Mouse (Mus musculus): Measurements from ENCODE around the gene Atp11a. TPM values are rescaled to one million over a fixed set of nuclear protein-coding genes. Genes with fewer than 3 reads are reported as not detected.

The Atp11a gene
- polyA plus RNA-seq, 1 experiment from 2014 or later = 45.4 TPM

DNA sequence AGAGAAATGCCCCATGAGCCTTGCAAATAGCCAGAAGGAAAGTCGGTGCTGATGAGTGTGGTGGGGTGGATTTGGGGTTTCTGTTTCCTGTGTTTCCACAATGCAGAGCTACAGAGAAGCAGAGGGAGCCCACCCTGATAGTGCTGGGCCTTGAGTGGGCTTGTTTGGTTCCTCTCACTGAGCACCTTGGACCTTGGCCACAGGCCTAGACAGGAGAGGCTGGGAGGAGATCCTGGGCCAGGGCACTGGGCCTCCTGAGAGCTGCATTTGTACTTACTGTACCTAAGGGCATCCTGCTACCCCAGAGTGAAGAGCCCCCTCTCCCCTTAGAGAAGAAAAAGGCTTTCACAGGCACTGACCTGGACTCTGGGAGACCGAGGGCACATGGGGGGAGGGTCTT lies 43.4 kb downstream of the Atp11a start:
- H3K4me2 ChIP-seq (replicated peaks; ENCODE audit: low read depth, low read length) = no peak overlapping the region
- H3K4me1 ChIP-seq (ENCODE audit: insufficient read depth, low read depth, low read length) = peaks cover 48% of the 10 kb centered on the region
- no peaks in the 10 kb centered on the region for H3K27me3 ChIP-seq (replicated peaks; ENCODE audit: insufficient read depth, low read length)
- H3K4me3 ChIP-seq (ENCODE audit: low read depth, low read length) = no peak overlapping the region
- WGBS = 47% methylated on average over 2 of the region's 2 CpGs
- ATAC-seq (no peak), DNase-seq (ENCODE audit: low spot score) (no peak)
- H3K27ac ChIP-seq (ENCODE audit: low read length) = peak overlapping the region; percentile 73; the same call in 1 of the 2 replicates
- no peak overlapping the region for H3K9ac ChIP-seq (replicated peaks; ENCODE audit: low read depth)
- H3K36me3 ChIP-seq (ENCODE audit: insufficient read depth, low read length) = no peaks in the 10 kb centered on the region
- TF ChIP-seq CTCF (IDR thresholded peaks at IDR 0.05) = no peak
- no peak for TF ChIP-seq EP300 (IDR thresholded peaks at IDR 0.05)
- H3K9me3 ChIP-seq (ENCODE audit: low read length) = no peaks in the 10 kb centered on the region

DNA sequence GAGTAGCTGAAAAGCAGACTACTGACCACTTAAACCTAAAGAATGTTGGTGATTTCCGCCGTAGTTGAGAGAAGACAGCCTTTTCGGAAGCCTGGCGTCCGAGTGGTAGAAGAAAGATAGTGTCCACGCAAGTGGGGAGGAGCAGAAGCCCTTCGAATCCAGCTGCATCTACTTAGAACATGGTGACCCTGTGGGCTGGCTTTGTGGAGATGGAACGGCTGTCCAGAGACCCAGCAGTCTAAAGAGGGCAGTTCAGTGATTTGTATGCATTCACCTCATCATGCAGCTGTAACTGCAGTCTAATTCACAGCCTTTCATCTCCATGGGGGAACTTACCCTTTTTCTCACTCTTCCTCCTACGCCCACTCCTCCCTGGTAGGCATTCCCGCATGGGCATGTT lies 44.8 kb downstream of the Atp11a start:
- Histone ChIP-seq H3K4me3 (ENCODE audit: low read depth, low read length) (no peak overlapping the region), H3K27me3 (replicated peaks; ENCODE audit: insufficient read depth, low read length) (no peaks in the 10 kb centered on the region), H3K4me2 (replicated peaks; ENCODE audit: low read depth, low read length) (no peak overlapping the region), H3K36me3 (ENCODE audit: insufficient read depth, low read length) (no peaks in the 10 kb centered on the region), H3K4me1 (ENCODE audit: insufficient read depth, low read depth, low read length) (peaks cover 46% of the 10 kb centered on the region), H3K27ac (ENCODE audit: low read length) (peak overlapping the region; percentile 73), H3K9me3 (ENCODE audit: low read length) (no peaks in the 10 kb centered on the region), H3K9ac (replicated peaks; ENCODE audit: low read depth) (no peak overlapping the region)
- DNase-seq (ENCODE audit: low spot score) (peak; percentile 74), ATAC-seq (peak; percentile 45)
- TF ChIP-seq CTCF (IDR thresholded peaks at IDR 0.05) (no peak), EP300 (IDR thresholded peaks at IDR 0.05) (no peak)
- WGBS = 53% methylated on average over 10 of the region's 10 CpGs

DNA sequence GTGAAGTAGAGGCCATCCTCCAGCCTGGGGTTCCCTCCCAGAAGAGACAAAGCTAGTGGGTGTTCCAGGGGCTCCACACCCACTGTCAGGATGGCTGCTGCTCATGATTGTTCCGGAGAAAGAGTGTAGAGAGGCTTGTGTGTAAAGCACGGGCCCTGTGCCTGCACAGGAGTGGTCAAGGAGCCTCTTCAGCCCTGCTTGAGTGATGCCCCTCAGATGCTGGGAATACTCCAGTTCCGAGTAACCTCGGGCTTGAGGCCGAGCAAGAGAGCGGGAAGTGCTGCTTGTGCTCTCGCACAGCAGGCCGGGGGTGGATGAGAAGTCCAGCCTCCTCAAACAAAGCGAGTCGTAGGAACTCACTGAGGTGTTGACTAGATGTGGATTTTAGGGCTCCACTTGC lies 46.3 kb downstream of the Atp11a start:
- ATAC-seq (peak; percentile 84), DNase-seq (ENCODE audit: low spot score) (peak; percentile 85)
- H3K27ac ChIP-seq (ENCODE audit: low read length) = peak overlapping the region; percentile 34; the same call in 1 of the 2 replicates
- no peaks in the 10 kb centered on the region for H3K27me3 ChIP-seq (replicated peaks; ENCODE audit: insufficient read depth, low read length)
- H3K9me3 ChIP-seq (ENCODE audit: low read length) = no peaks in the 10 kb centered on the region
- no peak overlapping the region for H3K9ac ChIP-seq (replicated peaks; ENCODE audit: low read depth)
- no peak overlapping the region for H3K4me3 ChIP-seq (ENCODE audit: low read depth, low read length)
- TF ChIP-seq CTCF (IDR thresholded peaks at IDR 0.05) (no peak), EP300 (IDR thresholded peaks at IDR 0.05) (peak; percentile 87)
- H3K4me1 ChIP-seq (ENCODE audit: insufficient read depth, low read depth, low read length) = peaks cover 42% of the 10 kb centered on the region
- 55% methylated on average over 10 of the region's 10 CpGs for WGBS
- H3K36me3 ChIP-seq (ENCODE audit: insufficient read depth, low read length) = peaks cover 4% of the 10 kb centered on the region; the same call in 1 of the 2 replicates
- H3K4me2 ChIP-seq (replicated peaks; ENCODE audit: low read depth, low read length) = no peak overlapping the region

DNA sequence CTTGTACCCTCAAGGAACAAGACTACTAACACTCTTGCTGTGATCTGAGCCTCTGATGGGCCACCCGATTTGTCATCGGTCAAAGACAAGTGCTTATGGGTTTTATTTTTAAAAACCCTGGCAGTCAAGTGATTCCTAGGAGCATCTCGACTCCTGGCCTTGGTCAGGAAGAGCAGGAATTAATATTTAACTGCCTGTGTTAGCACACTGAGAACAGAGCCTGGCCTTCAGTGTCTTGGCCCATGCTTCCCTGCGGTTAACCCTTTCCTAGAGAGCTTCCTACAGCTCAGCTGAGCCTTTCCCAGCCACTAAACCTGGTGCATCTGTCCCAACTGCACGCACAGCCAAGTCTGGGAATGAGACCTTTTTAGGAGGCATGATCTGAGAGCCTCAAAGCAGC lies 48.1 kb downstream of the Atp11a start:
- no peak for TF ChIP-seq CTCF (IDR thresholded peaks at IDR 0.05)
- TF ChIP-seq EP300 (IDR thresholded peaks at IDR 0.05) = no peak
- Histone ChIP-seq H3K9ac (replicated peaks; ENCODE audit: low read depth) (no peak overlapping the region), H3K36me3 (ENCODE audit: insufficient read depth, low read length) (peaks cover 4% of the 10 kb centered on the region; the same call in 1 of the 2 replicates), H3K4me1 (ENCODE audit: insufficient read depth, low read depth, low read length) (peaks cover 33% of the 10 kb centered on the region), H3K4me2 (replicated peaks; ENCODE audit: low read depth, low read length) (no peak overlapping the region), H3K4me3 (ENCODE audit: low read depth, low read length) (no peak overlapping the region), H3K27ac (ENCODE audit: low read length) (peak overlapping the region; percentile 43; the same call in 1 of the 2 replicates), H3K27me3 (replicated peaks; ENCODE audit: insufficient read depth, low read length) (no peaks in the 10 kb centered on the region), H3K9me3 (ENCODE audit: low read length) (no peaks in the 10 kb centered on the region)
- DNase-seq (ENCODE audit: low spot score) (no peak), ATAC-seq (no peak)
- 62% methylated on average over 5 of the region's 5 CpGs for WGBS

DNA sequence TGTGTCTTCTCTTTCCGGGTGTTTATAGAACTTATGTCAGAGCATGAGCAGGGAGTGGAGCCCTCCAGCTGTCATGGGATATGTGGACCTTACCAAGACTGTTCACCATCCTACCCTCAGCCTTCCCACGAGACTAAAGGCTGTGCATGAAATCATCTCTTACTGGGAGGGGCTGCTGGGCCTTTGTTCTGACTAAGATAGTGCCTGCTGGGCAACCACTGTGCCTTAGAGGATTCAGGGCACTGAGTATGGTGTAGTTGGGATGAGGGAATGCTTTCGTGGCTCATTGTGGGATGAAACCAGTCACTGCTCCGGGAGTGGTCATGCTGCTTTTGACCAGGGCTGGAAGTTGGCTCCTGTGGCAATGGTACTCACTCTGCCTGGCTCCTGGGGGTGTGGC lies 48.8 kb downstream of the Atp11a start:
- H3K27ac ChIP-seq (ENCODE audit: low read length) = no peak overlapping the region; the same call in 1 of the 2 replicates
- no peaks in the 10 kb centered on the region for H3K9me3 ChIP-seq (ENCODE audit: low read length)
- H3K4me2 ChIP-seq (replicated peaks; ENCODE audit: low read depth, low read length) = no peak overlapping the region
- H3K27me3 ChIP-seq (replicated peaks; ENCODE audit: insufficient read depth, low read length) = no peaks in the 10 kb centered on the region
- no peak overlapping the region for H3K9ac ChIP-seq (replicated peaks; ENCODE audit: low read depth)
- H3K4me1 ChIP-seq (ENCODE audit: insufficient read depth, low read depth, low read length) = peaks cover 27% of the 10 kb centered on the region
- H3K36me3 ChIP-seq (ENCODE audit: insufficient read depth, low read length) = peaks cover 4% of the 10 kb centered on the region; the same call in 1 of the 2 replicates
- ATAC-seq (no peak), DNase-seq (ENCODE audit: low spot score) (no peak)
- no peak overlapping the region for H3K4me3 ChIP-seq (ENCODE audit: low read depth, low read length)
- WGBS = 46% methylated on average over 4 of the region's 4 CpGs
- TF ChIP-seq EP300 (IDR thresholded peaks at IDR 0.05) (no peak), CTCF (IDR thresholded peaks at IDR 0.05) (no peak)

DNA sequence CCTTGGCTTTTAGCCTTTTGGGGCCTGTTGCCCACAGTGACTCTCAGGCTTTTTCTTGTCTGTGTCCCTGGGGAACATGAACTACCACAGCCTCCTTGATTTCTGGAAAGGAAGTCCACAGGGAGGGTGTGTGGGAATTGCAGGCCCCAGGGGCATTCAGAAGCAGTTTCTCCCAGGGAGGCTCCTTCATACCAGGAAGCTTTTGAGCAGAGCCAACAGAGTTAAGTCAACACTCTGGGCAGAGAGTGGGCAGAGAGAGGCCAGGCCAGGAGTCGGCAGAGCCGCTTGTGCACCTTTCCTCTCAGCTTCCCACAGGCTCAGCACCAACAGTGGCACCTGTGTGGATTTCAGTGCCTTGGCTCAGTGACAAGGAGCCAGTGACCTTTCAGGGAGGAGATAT lies 51.2 kb downstream of the Atp11a start:
- Histone ChIP-seq H3K4me1 (ENCODE audit: insufficient read depth, low read depth, low read length) (peaks cover 5% of the 10 kb centered on the region), H3K4me2 (replicated peaks; ENCODE audit: low read depth, low read length) (no peak overlapping the region), H3K27me3 (replicated peaks; ENCODE audit: insufficient read depth, low read length) (no peaks in the 10 kb centered on the region), H3K4me3 (ENCODE audit: low read depth, low read length) (no peak overlapping the region), H3K9ac (replicated peaks; ENCODE audit: low read depth) (no peak overlapping the region), H3K27ac (ENCODE audit: low read length) (peak overlapping the region; percentile 59), H3K9me3 (ENCODE audit: low read length) (no peaks in the 10 kb centered on the region), H3K36me3 (ENCODE audit: insufficient read depth, low read length) (peaks cover 19% of the 10 kb centered on the region; the same call in 1 of the 2 replicates)
- WGBS = 78% methylated on average over 2 of the region's 2 CpGs
- TF ChIP-seq EP300 (IDR thresholded peaks at IDR 0.05) (peak; percentile 80), CTCF (IDR thresholded peaks at IDR 0.05) (no peak)
- peak; percentile 84 for ATAC-seq
- peak; percentile 87 for DNase-seq (ENCODE audit: low spot score)

DNA sequence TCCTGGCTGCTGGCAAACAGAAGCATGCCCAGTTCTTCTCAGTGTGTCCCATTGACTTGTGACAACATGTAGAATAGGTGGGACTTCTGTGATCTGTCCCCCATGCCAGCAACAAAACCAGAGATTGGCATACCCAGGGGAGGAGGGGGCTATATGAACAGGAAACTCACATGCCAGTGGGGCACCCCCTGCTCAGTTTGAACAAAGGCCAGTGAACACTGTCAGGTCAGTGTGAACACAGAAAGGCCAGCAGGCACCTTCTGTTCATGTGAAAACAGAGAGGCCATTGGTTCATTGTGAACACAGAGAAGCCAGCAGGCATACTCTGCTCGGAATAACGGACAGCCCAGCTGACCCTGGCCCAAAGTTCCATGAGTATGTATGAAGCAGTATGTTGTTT lies 52.7 kb downstream of the Atp11a start:
- no peak overlapping the region for H3K9ac ChIP-seq (replicated peaks; ENCODE audit: low read depth)
- H3K27me3 ChIP-seq (replicated peaks; ENCODE audit: insufficient read depth, low read length) = no peaks in the 10 kb centered on the region
- H3K36me3 ChIP-seq (ENCODE audit: insufficient read depth, low read length) = peaks cover 26% of the 10 kb centered on the region; the same call in 1 of the 2 replicates
- no peaks in the 10 kb centered on the region for H3K9me3 ChIP-seq (ENCODE audit: low read length)
- peaks cover 3% of the 10 kb centered on the region for H3K4me1 ChIP-seq (ENCODE audit: insufficient read depth, low read depth, low read length)
- TF ChIP-seq EP300 (IDR thresholded peaks at IDR 0.05) (no peak), CTCF (IDR thresholded peaks at IDR 0.05) (no peak)
- 0 out of 2 replicates have a peak overlapping the region, but pooled peaks have one; percentile 59 for H3K27ac ChIP-seq (ENCODE audit: low read length)
- no peak for ATAC-seq
- no peak overlapping the region for H3K4me3 ChIP-seq (ENCODE audit: low read depth, low read length)
- H3K4me2 ChIP-seq (replicated peaks; ENCODE audit: low read depth, low read length) = no peak overlapping the region
- no peak for DNase-seq (ENCODE audit: low spot score)
- WGBS = 89% methylated on average over 2 of the region's 2 CpGs

Measured in lung, postnatal 0 days (tissue).